Mouse (Mus musculus): ENCODE data around the gene Gga1. TPM values are rescaled to one million over a fixed set of nuclear protein-coding genes. Genes with fewer than 3 reads are reported as not detected.
"Not testable (repeated sequence)": the region's sequence is repeated elsewhere in the genome, so short reads cannot be mapped to it uniquely, and the experiment has no call there.

Gene Gga1
- total RNA-seq, 2 experiments from 2014 or later, result 58.8 to 65.5 TPM

- DNase-seq (ENCODE audit: low spot score in 2 of 2), result no peak
Measured at GRCm38 (mm10) chr15:78843581-78844469, 33.2 kb upstream of the Gga1 start.

- peak in 1 of 2 experiments; percentile 61 for DNase-seq (ENCODE audit: low spot score in 2 of 2)
Measured at GRCm38 (mm10) chr15:78844791-78845190, 32.2 kb upstream of the Gga1 start.

GRCm38 (mm10) chr15:78845321-78845720, 31.7 kb upstream of the Gga1 start:
- DNase-seq (ENCODE audit: low spot score in 2 of 2), result no peak

GRCm38 (mm10) chr15:78845867-78846266, 31.1 kb upstream of the Gga1 start:
- no peak for DNase-seq (ENCODE audit: low spot score in 2 of 2)

GRCm38 (mm10) chr15:78846352-78846751, 30.6 kb upstream of the Gga1 start:
- DNase-seq (ENCODE audit: low spot score in 2 of 2), result no peak

- DNase-seq (ENCODE audit: low spot score in 2 of 2), result not testable (repeated sequence)
Measured at GRCm38 (mm10) chr15:78846805-78847204, 30.2 kb upstream of the Gga1 start.

GRCm38 (mm10) chr15:78848467-78848866, 28.5 kb upstream of the Gga1 start:
- peak; percentile 61 to 75 for DNase-seq (ENCODE audit: low spot score in 2 of 2)

- no peak for DNase-seq (ENCODE audit: low spot score in 2 of 2)
Measured at GRCm38 (mm10) chr15:78849485-78849884, 27.5 kb upstream of the Gga1 start.

- no peak for DNase-seq (ENCODE audit: low spot score in 2 of 2)
Measured at GRCm38 (mm10) chr15:78850059-78850824, 26.7 kb upstream of the Gga1 start.

- no peak for DNase-seq (ENCODE audit: low spot score in 2 of 2)
Measured at GRCm38 (mm10) chr15:78850944-78851343, 26.0 kb upstream of the Gga1 start.

- peak; percentile 79 to 82 for DNase-seq (ENCODE audit: low spot score in 2 of 2)
Measured at GRCm38 (mm10) chr15:78851505-78852153, 25.4 kb upstream of the Gga1 start.

GRCm38 (mm10) chr15:78855303-78855965, 21.6 kb upstream of the Gga1 start, which contains the start of gene Lgals2:
Gene Lgals2 (minus strand): TSS chr15:78855529.
- no peak for DNase-seq (ENCODE audit: low spot score in 2 of 2)

GRCm38 (mm10) chr15:78857009-78857408, 20.0 kb upstream of the Gga1 start:
- no peak for DNase-seq (ENCODE audit: low spot score in 2 of 2)

GRCm38 (mm10) chr15:78859311-78859710, 17.7 kb upstream of the Gga1 start:
- no peak for DNase-seq (ENCODE audit: low spot score in 2 of 2)

GRCm38 (mm10) chr15:78859714-78860113, 17.3 kb upstream of the Gga1 start:
- no peak for DNase-seq (ENCODE audit: low spot score in 2 of 2)

- no peak for DNase-seq (ENCODE audit: low spot score in 2 of 2)
Measured at GRCm38 (mm10) chr15:78862280-78862679, 14.7 kb upstream of the Gga1 start.

GRCm38 (mm10) chr15:78863154-78863553, 13.8 kb upstream of the Gga1 start:
- no peak for DNase-seq (ENCODE audit: low spot score in 2 of 2)

- DNase-seq (ENCODE audit: low spot score in 2 of 2), result no peak
Measured at GRCm38 (mm10) chr15:78863852-78864253, 13.1 kb upstream of the Gga1 start.

- DNase-seq (ENCODE audit: low spot score in 2 of 2), result no peak
Measured at GRCm38 (mm10) chr15:78868398-78868797, 8.6 kb upstream of the Gga1 start.

GRCm38 (mm10) chr15:78868826-78869233, 8.2 kb upstream of the Gga1 start:
- no peak for DNase-seq (ENCODE audit: low spot score in 2 of 2)

GRCm38 (mm10) chr15:78869775-78870174, 7.2 kb upstream of the Gga1 start:
- no peak for DNase-seq (ENCODE audit: low spot score in 2 of 2)
